Mouse (Mus musculus) frontal cortex, postnatal 14 days (tissue): Measurements from ENCODE around the gene Defb10.
"Not testable (repeated sequence)": the region's sequence is repeated elsewhere in the genome, so short reads cannot be mapped to it uniquely, and the experiment has no call there.

ENCODE experiments used
- DNase-seq, 2 experiments: peaks; one replicate each; pipeline ENCODE4 v3.0.0; 2022; ENCODE audit warnings: low spot score in 2 of 2

Gene Defb10

GRCm38 (mm10) chr8:21858586-21858985 lies at the start of gene Defb10:
Defb10 (plus strand) TSS chr8:21858901.
- DNase-seq, result not testable (repeated sequence)

DNA sequence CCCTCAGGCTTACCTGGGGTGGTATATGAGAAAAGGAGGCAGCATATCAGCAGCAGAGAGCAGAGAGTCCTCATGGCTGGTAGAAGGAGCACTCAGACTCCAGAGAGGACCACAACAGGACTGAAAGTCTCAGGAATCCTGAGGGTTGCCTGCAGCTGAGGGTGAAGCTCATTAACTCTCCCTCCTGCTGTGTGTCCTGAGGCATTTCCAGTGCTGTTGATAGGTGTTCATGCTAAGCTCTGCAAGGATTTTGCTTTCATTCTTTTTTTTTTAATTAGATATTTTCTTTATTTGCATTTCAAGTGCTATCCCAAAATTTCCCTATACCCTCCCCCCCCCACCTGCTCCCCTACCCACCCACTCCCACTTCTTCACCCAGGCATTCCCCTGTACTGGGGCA lies 26.6 kb downstream of the Defb10 start, which contains the start of gene Defb9:
Defb9 (minus strand) TSS at position 101 of the 400 bp plus-strand sequence.
- DNase-seq, result not testable (repeated sequence)

GRCm38 (mm10) chr8:21906290-21906689 lies 47.6 kb downstream of the Defb10 start, which contains the start of gene Defb11:
Defb11 (minus strand) TSS chr8:21906412.
- DNase-seq, result not testable (repeated sequence)
